Mouse (Mus musculus): Measurements from ENCODE around the gene Cdrt4.

- TF ChIP-seq CTCF (IDR thresholded peaks at IDR 0.05; ENCODE audit: low read depth) = no peak
- TF ChIP-seq EP300 (optimal IDR thresholded peaks at IDR 0.05) = no peak
These were observed 84.6 kb downstream of the Cdrt4 start for GRCm38 (mm10) chr11:63035420-63036211.
